21 mouse cellular contexts compared by ENCODE assay signal in genomic region chr10:91732007-91732589, GRCm38 (mm10).
DNase-seq lines count a peak whose midpoint lies in the region; ATAC-seq lines count a peak whose summit lies in the region.
"Had no signal": no experiment of that assay in that cellular context is flagged by ENCODE, and none has a peak within 500 bp of the region (broad histone marks: within the 10 kb centered on the region; RNA-seq: fewer than 3 reads in every experiment).

No protein-coding gene starts in this region.

- WGBS in hindbrain, embryonic 13.5 days = 70% methylated on average over 9 of the region's 9 CpGs
- WGBS in hindbrain, embryonic 12.5 days = 78% methylated on average over 9 of the region's 9 CpGs

- ATAC-seq in hindbrain, embryonic 13.5 days (ENCODE audit: low FRiP score) = no peak
- no peak for ATAC-seq in hindbrain, embryonic 12.5 days (ENCODE audit: low FRiP score)
- ATAC-seq: inflammation-experienced regulatory T-cells, adult 6 months; intestine, postnatal 0 days had no signal

- no peak overlapping the region for H3K4me3 ChIP-seq in hindbrain, embryonic 13.5 days
- H3K4me3 ChIP-seq in hindbrain, embryonic 12.5 days = no peak overlapping the region
- H3K4me3 ChIP-seq: embryonic facial prominence, embryonic 10.5 days; heart, embryonic 10.5 days had no signal

- intact Hi-C loops in left cerebral cortex, postnatal 4 days (cut with DNase I) = no loop called here
- intact Hi-C loops in left cerebral cortex, postnatal 14 days (cut with DNase I) = no loop called here

- no peaks in the 10 kb centered on the region for H3K9me3 ChIP-seq in hindbrain, embryonic 13.5 days
- no peaks in the 10 kb centered on the region for H3K9me3 ChIP-seq in hindbrain, embryonic 12.5 days (replicated peaks)
- H3K9me3 ChIP-seq: embryonic facial prominence, embryonic 10.5 days; heart, embryonic 10.5 days had no signal

- H3K4me1 ChIP-seq in hindbrain, embryonic 13.5 days (replicated peaks) = no peaks in the 10 kb centered on the region
- no peaks in the 10 kb centered on the region for H3K4me1 ChIP-seq in hindbrain, embryonic 12.5 days
- H3K4me1 ChIP-seq: embryonic facial prominence, embryonic 10.5 days had no signal

- H3K4me2 ChIP-seq in hindbrain, embryonic 13.5 days = no peak overlapping the region
- H3K4me2 ChIP-seq in hindbrain, embryonic 12.5 days (replicated peaks) = no peak overlapping the region

- H3K27me3 ChIP-seq in hindbrain, embryonic 13.5 days = no peaks in the 10 kb centered on the region
- no peaks in the 10 kb centered on the region for H3K27me3 ChIP-seq in hindbrain, embryonic 12.5 days

- H3K9ac ChIP-seq in hindbrain, embryonic 13.5 days = no peak overlapping the region
- no peak overlapping the region for H3K9ac ChIP-seq in hindbrain, embryonic 12.5 days

- DNase-seq in embryo, embryonic 9.5 days (ENCODE audit: extremely low spot score) = peak; percentile 2
- DNase-seq in embryo, embryonic 10 days (ENCODE audit: low spot score) = no peak
- DNase-seq in left cerebral cortex, postnatal 4 days = peak; percentile 23
- DNase-seq in left cerebral cortex, postnatal 14 days (ENCODE audit: low spot score in 2 of 2) = no peak
- peak; percentile 9 for DNase-seq in mesoderm, embryonic 11.5 days (ENCODE audit: low read depth, low spot score)
- no peak for DNase-seq in spleen, postnatal 36 days (ENCODE audit: low spot score in 2 of 2)
- DNase-seq: adrenal gland, adult 2 months; adrenal gland, postnatal 25 days; cerebellum, adult 11 months; cerebellum, adult 8-10 months; gastrocnemius, postnatal 10 days; heart, adult 18-20 months; heart, postnatal 10 days; heart, postnatal 4 days; kidney, adult 8-10 months had no signal

- no peaks in the 10 kb centered on the region for H3K36me3 ChIP-seq in hindbrain, embryonic 13.5 days
- no peaks in the 10 kb centered on the region for H3K36me3 ChIP-seq in hindbrain, embryonic 12.5 days
- H3K36me3 ChIP-seq: embryonic facial prominence, embryonic 10.5 days; heart, embryonic 10.5 days had no signal

- 0 out of 2 replicates have a peak overlapping the region, but pooled peaks have one; percentile 25 for H3K27ac ChIP-seq in hindbrain, embryonic 13.5 days
- H3K27ac ChIP-seq in hindbrain, embryonic 12.5 days = no peak overlapping the region
- H3K27ac ChIP-seq: embryonic facial prominence, embryonic 10.5 days; heart, embryonic 10.5 days had no signal

Comparison
In these comparisons a context has a peak if more than half of its experiments do, and no peak if none do; other contexts are left out.
1. DNase-seq: peak in embryo, embryonic 9.5 days (single experiment), left cerebral cortex, postnatal 4 days (single experiment) and mesoderm, embryonic 11.5 days (single experiment); none in embryo, embryonic 10 days (single experiment), left cerebral cortex, postnatal 14 days (0 of 2) and spleen, postnatal 36 days (0 of 2).